Mouse (Mus musculus): Measurements from ENCODE around the gene Rdh19. TPM values are rescaled to one million over a fixed set of nuclear protein-coding genes. Genes with fewer than 3 reads are reported as not detected.

Rdh19 gene
- polyA plus RNA-seq, 1 experiment from 2014 or later: 6.8 TPM

Other genes with a start within 250 kb of the Rdh19 start
- gene Lrp1, start 228.8 kb upstream of the Rdh19 start, polyA plus RNA-seq (2015; fragmentation: Nextera tagmentation; extraction: Ambion mirVana): 70.9 and 71.7 TPM in 2 replicates
- gene Stat6, start 206.9 kb upstream of the Rdh19 start, polyA plus RNA-seq (2015; fragmentation: Nextera tagmentation; extraction: Ambion mirVana): 33.8 and 37.4 TPM in 2 replicates
- gene Nemp1, start 183.0 kb upstream of the Rdh19 start, polyA plus RNA-seq (2015; fragmentation: Nextera tagmentation; extraction: Ambion mirVana): 10.6 and 10.7 TPM in 2 replicates
- gene Nab2, start 181.4 kb upstream of the Rdh19 start, polyA plus RNA-seq (2015; fragmentation: Nextera tagmentation; extraction: Ambion mirVana): 28.8 and 32.1 TPM in 2 replicates
- 0.31 and 0.50 TPM in 2 replicates for gene Myo1a, start 144.8 kb upstream of the Rdh19 start, polyA plus RNA-seq (2015; fragmentation: Nextera tagmentation; extraction: Ambion mirVana)
- 1.7 and 2.0 TPM in 2 replicates for gene Tac2, start 125.5 kb upstream of the Rdh19 start, polyA plus RNA-seq (2015; fragmentation: Nextera tagmentation; extraction: Ambion mirVana)
- 4.0 and 4.1 TPM in 2 replicates for gene Zbtb39, start 110.4 kb upstream of the Rdh19 start, polyA plus RNA-seq (2015; fragmentation: Nextera tagmentation; extraction: Ambion mirVana)
- 10.7 and 11.9 TPM in 2 replicates for gene Gpr182, start 98.2 kb upstream of the Rdh19 start, polyA plus RNA-seq (2015; fragmentation: Nextera tagmentation; extraction: Ambion mirVana)
- 0.22 and 0.23 TPM in 2 replicates for gene Rdh1, start 90.2 kb upstream of the Rdh19 start, polyA plus RNA-seq (2015; fragmentation: Nextera tagmentation; extraction: Ambion mirVana)
- 0.42 and 0.72 TPM in 2 replicates for gene Rdh16f1, start 90.1 kb upstream of the Rdh19 start, polyA plus RNA-seq (2015; fragmentation: Nextera tagmentation; extraction: Ambion mirVana)
- not detected in 2 replicates for gene Rdh9, start 73.5 kb upstream of the Rdh19 start, polyA plus RNA-seq (2015; fragmentation: Nextera tagmentation; extraction: Ambion mirVana)
- 1.1 and 1.6 TPM in 2 replicates for gene Rdh16, start 48.8 kb upstream of the Rdh19 start, polyA plus RNA-seq (2015; fragmentation: Nextera tagmentation; extraction: Ambion mirVana)
- 1.1 and 1.3 TPM in 2 replicates for gene Rdh16f2, start 16.5 kb downstream of the Rdh19 start, polyA plus RNA-seq (2015; fragmentation: Nextera tagmentation; extraction: Ambion mirVana)
- not detected in 2 replicates for gene Rdh7, start 38.9 kb downstream of the Rdh19 start, polyA plus RNA-seq (2015; fragmentation: Nextera tagmentation; extraction: Ambion mirVana)
- not detected in 2 replicates for gene Sdr9c7, start 48.6 kb downstream of the Rdh19 start, polyA plus RNA-seq (2015; fragmentation: Nextera tagmentation; extraction: Ambion mirVana)
- not detected in 2 replicates for gene Hsd17b6, start 157.7 kb downstream of the Rdh19 start, polyA plus RNA-seq (2015; fragmentation: Nextera tagmentation; extraction: Ambion mirVana)
- 83.4 and 84.1 TPM in 2 replicates for gene Prim1, start 165.2 kb downstream of the Rdh19 start, polyA plus RNA-seq (2015; fragmentation: Nextera tagmentation; extraction: Ambion mirVana)
- 667 and 704 TPM in 2 replicates for gene Naca, start 185.6 kb downstream of the Rdh19 start, polyA plus RNA-seq (2015; fragmentation: Nextera tagmentation; extraction: Ambion mirVana)
- gene Ptges3, start 209.0 kb downstream of the Rdh19 start, polyA plus RNA-seq (2015; fragmentation: Nextera tagmentation; extraction: Ambion mirVana): 409 and 441 TPM in 2 replicates
- 3,411 and 3,412 TPM in 2 replicates for gene Atp5b, start 233.3 kb downstream of the Rdh19 start, polyA plus RNA-seq (2015; fragmentation: Nextera tagmentation; extraction: Ambion mirVana)
- 10.9 and 14.3 TPM in 2 replicates for gene Baz2a, start 241.6 kb downstream of the Rdh19 start, polyA plus RNA-seq (2015; fragmentation: Nextera tagmentation; extraction: Ambion mirVana)

All from kidney, embryonic 16.5 days (tissue).